Mouse (Mus musculus) ES-E14 (cell line): ENCODE measurements around the gene Rps13.

Experiments used
- MAFK ChIP-seq: IDR thresholded peaks from 2 replicates; pipeline ENCODE4 v1.6.1; 2014; ENCODE audit warnings: mild to moderate bottlenecking, low read depth, low read length, inconsistent platforms; ENCODE audit not compliant: insufficient read depth
- ZNF384 ChIP-seq: IDR thresholded peaks from 2 replicates; pipeline ENCODE4 v1.6.1; 2012; ENCODE audit warnings: low read depth, low read length, inconsistent platforms

GRCm38 (mm10) chr7:116282755-116283154, 51.2 kb downstream of the Rps13 start:
- no peak for TF ChIP-seq MAFK
- no peak for TF ChIP-seq ZNF384
